ENCODE assay signal across 25 mouse cellular contexts in genomic region chr11:75583521-75583920, GRCm38 (mm10).
"Had no signal": no experiment of that assay in that cellular context is flagged by ENCODE, and none has a peak within 500 bp of the region (broad histone marks: within the 10 kb centered on the region; RNA-seq: fewer than 3 reads in every experiment).

No protein-coding gene starts in this region.

- DNase-seq: gastrocnemius, adult 2 months; gastrocnemius, postnatal 25 days; heart, adult 18-20 months; heart, postnatal 4 days; kidney, adult 18-20 months; kidney, adult 8-10 months; kidney, postnatal 10 days; kidney, postnatal 25 days; kidney, postnatal 4 days; liver; liver, embryonic 13.5 days had no signal

- H3K9ac ChIP-seq: heart, embryonic 13.5 days; heart, embryonic 15.5 days; hindbrain, embryonic 12.5 days; hindbrain, embryonic 14.5 days; limb, embryonic 12.5 days; liver, embryonic 13.5 days; liver, embryonic 15.5 days had no signal

- H3K27me3 ChIP-seq: heart, embryonic 13.5 days; heart, embryonic 15.5 days; hindbrain, embryonic 12.5 days; limb, embryonic 12.5 days; liver, embryonic 13.5 days; liver, embryonic 15.5 days had no signal

- H3K4me3 ChIP-seq: gastrocnemius, adult 2 months; heart, embryonic 10.5 days; heart, embryonic 13.5 days; heart, embryonic 15.5 days; hindbrain, embryonic 10.5 days; hindbrain, embryonic 12.5 days; layer of hippocampus, adult 2 months; left cerebral cortex, adult 2 months; limb, embryonic 10.5 days; limb, embryonic 12.5 days; liver, embryonic 13.5 days; liver, embryonic 15.5 days had no signal

- H3K27ac ChIP-seq: gastrocnemius, adult 2 months; heart, embryonic 10.5 days; heart, embryonic 13.5 days; heart, embryonic 15.5 days; hindbrain, embryonic 10.5 days; hindbrain, embryonic 12.5 days; hindbrain, embryonic 14.5 days; layer of hippocampus, adult 2 months; left cerebral cortex, adult 2 months; limb, embryonic 10.5 days; limb, embryonic 12.5 days; liver, embryonic 13.5 days; liver, embryonic 15.5 days had no signal

- H3K4me2 ChIP-seq: heart, embryonic 13.5 days; heart, embryonic 15.5 days; hindbrain, embryonic 12.5 days; hindbrain, embryonic 14.5 days; limb, embryonic 12.5 days; liver, embryonic 11.5 days; liver, embryonic 13.5 days; liver, embryonic 15.5 days had no signal

- ATAC-seq: hindbrain, embryonic 16.5 days; inflammation-experienced regulatory T-cells, adult 6 months had no signal

- H3K36me3 ChIP-seq: heart, embryonic 10.5 days; heart, embryonic 13.5 days; heart, embryonic 15.5 days; hindbrain, embryonic 10.5 days; hindbrain, embryonic 12.5 days; limb, embryonic 10.5 days; limb, embryonic 12.5 days; liver, embryonic 13.5 days; liver, embryonic 15.5 days had no signal

- H3K9me3 ChIP-seq: heart, embryonic 10.5 days; heart, embryonic 13.5 days; heart, embryonic 15.5 days; hindbrain, embryonic 10.5 days; hindbrain, embryonic 12.5 days; limb, embryonic 10.5 days; limb, embryonic 12.5 days; liver, embryonic 13.5 days; liver, embryonic 15.5 days had no signal
